Mouse (Mus musculus): ENCODE data around the gene Leo1.

GRCm38 (mm10) chr9:75434872-75435271 lies 6.5 kb upstream of the Leo1 start:
- TF ChIP-seq POLR2A (IDR thresholded peaks at IDR 0.05; ENCODE audit: borderline replicate concordance, low read depth, low read length) = no peak
- TF ChIP-seq CTCF (IDR thresholded peaks at IDR 0.05; ENCODE audit: low read depth, low read length) = no peak

All from bone marrow macrophage, adult 2 months (primary cell).